Mouse (Mus musculus) olfactory bulb, adult 2 months (tissue): ENCODE data around the gene Olfr1030. TPM values are rescaled to one million over a fixed set of nuclear protein-coding genes. Genes with fewer than 3 reads are reported as not detected.
"Not testable (repeated sequence)": the region's sequence is repeated elsewhere in the genome, so short reads cannot be mapped to it uniquely, and the experiment has no call there.

ENCODE experiments used
- H3K27ac ChIP-seq: fragments of 200-500 bp; 2 replicates; pipeline ENCODE4 v1.5.1; 2012; ENCODE audit warnings: low read depth, low read length; ENCODE audit not compliant: insufficient read depth
- H3K4me1 ChIP-seq: fragments of 200-500 bp; 2 replicates; pipeline ENCODE4 v1.6.1; 2012; ENCODE audit warnings: low read length; ENCODE audit not compliant: control insufficient read depth, insufficient read depth
- H3K4me3 ChIP-seq: fragments of 200-500 bp; 2 replicates; pipeline ENCODE4 v1.5.1; 2012; ENCODE audit warnings: mild to moderate bottlenecking, low read depth, low read length, moderate library complexity; ENCODE audit not compliant: insufficient read depth
- CTCF ChIP-seq: fragments of 200-500 bp; IDR thresholded peaks from 2 replicates; pipeline ENCODE4 v1.5.1; 2012; ENCODE audit warnings: low read depth, mild to moderate bottlenecking, low read length, moderate library complexity; ENCODE audit not compliant: insufficient read depth
- POLR2A ChIP-seq: fragments of 200-500 bp; IDR thresholded peaks from 2 replicates; pipeline ENCODE4 v1.6.1; 2012; ENCODE audit warnings: mild to moderate bottlenecking, low read depth, low read length, moderate library complexity; ENCODE audit not compliant: insufficient read depth
- WGBS: fragments of 180-500 bp; shearing (Covaris S2); methylation state at CpG from one replicate; pipeline ENCODE4 v1.1.7; 2018; 5-methylcytosine and 5-hydroxymethylcytosine counted together
- polyA plus RNA-seq: library from polyadenylated mRNA; stranded (reverse); fragments of >200 nt; gene quantifications from 2 replicates; pipeline ENCODE4 v1.2.4, GENCODE M21; 2012; ENCODE audit warnings: low replicate concordance; ENCODE audit not compliant: missing spikeins, insufficient read depth, insufficient read length

Gene Olfr1030
- not detected in 2 replicates for polyA plus RNA-seq

DNA sequence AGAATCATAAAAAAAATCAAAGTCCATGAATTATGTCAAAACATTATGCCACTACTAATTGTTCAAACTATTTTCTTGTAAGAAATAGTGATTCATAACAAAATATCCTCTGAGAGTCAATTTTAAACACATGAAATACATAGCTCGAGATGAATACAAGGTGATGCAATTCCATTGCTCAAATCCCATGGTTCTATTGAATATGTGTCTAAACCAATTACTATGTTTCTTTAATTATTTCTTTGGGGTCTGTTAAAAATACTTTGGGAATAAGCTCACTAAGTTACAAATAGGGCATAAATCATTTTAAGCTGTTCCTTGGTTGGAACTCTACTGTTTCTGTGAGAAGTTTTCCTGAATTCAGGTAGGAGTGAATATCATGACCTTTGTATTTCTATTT is at the start of gene Olfr1030:
Olfr1030 (plus strand) TSS at position 301 of the 400 bp plus-strand sequence.
- Histone ChIP-seq H3K4me3 (no peak within 1 kb of the TSS), H3K27ac (no peak within 1 kb of the TSS), H3K4me1 (no peaks in the 10 kb centered on the region)
- WGBS: 77% methylated on average over 1 of the region's 1 CpGs
- TF ChIP-seq CTCF (no peak), POLR2A (no peak)

DNA sequence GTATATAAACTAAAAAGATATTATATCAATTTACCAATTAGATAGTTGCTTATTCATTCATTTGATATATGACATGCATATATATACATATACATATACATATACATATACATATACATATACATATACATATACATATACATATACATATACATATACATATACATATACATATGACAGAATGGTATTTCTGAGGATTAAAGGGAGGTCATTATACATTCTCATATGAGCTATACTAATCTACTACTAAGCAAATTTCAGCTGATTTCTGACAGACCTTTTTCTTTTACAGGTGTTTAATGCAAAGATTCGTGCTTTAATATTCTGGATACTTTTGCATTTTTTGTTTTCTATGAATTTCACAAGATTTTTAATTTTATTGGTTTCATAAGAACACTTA is 28.9 kb upstream of the Olfr1030 start, which contains the start of gene Olfr1028:
Olfr1028 (plus strand) TSS at position 301 of the 400 bp plus-strand sequence.
- TF ChIP-seq POLR2A (no peak), CTCF (no peak)
- Histone ChIP-seq H3K4me3 (no peak within 1 kb of the TSS), H3K4me1 (no peaks in the 10 kb centered on the region), H3K27ac (no peak within 1 kb of the TSS)
- 72% methylated on average over 1 of the region's 1 CpGs for WGBS

- H3K4me1 ChIP-seq: no peaks in the 10 kb centered on the region
- H3K27ac ChIP-seq: no peak within 1 kb of the TSS
- no peak for TF ChIP-seq CTCF
- no peak for TF ChIP-seq POLR2A
- WGBS: 89% methylated on average over 2 of the region's 2 CpGs
- no peak within 1 kb of the TSS for H3K4me3 ChIP-seq
Measured at GRCm38 (mm10) chr2:85973595-85973994, 5.5 kb upstream of the Olfr1030 start, which contains the start of gene Olfr1029. TSS of gene Olfr1029 (plus strand) at chr2:85973895.

- TF ChIP-seq CTCF (no peak), POLR2A (no peak)
- no peak within 1 kb of the TSS for H3K27ac ChIP-seq
- 49% methylated on average over 3 of the region's 3 CpGs for WGBS
Measured at GRCm38 (mm10) chr2:85990004-85990403, 10.9 kb downstream of the Olfr1030 start, which contains the start of gene Olfr1031. TSS of gene Olfr1031 (plus strand) at chr2:85990304.

GRCm38 (mm10) chr2:86005240-86005639 is 26.2 kb downstream of the Olfr1030 start, which contains the start of gene Olfr1032:
TSS of gene Olfr1032 (plus strand) at chr2:86005540.
- TF ChIP-seq CTCF (no peak), POLR2A (no peak)
- Histone ChIP-seq H3K27ac (no peak within 1 kb of the TSS), H3K4me3 (no peak within 1 kb of the TSS), H3K4me1 (no peaks in the 10 kb centered on the region)
- 85% methylated on average over 7 of the region's 7 CpGs for WGBS

More at GRCm38 (mm10) chr2:85990004-85990403, 10.9 kb downstream of the Olfr1030 start, which contains the start of gene Olfr1031:
- Histone ChIP-seq H3K4me1 (no peaks in the 10 kb centered on the region), H3K4me3 (no peak within 1 kb of the TSS)

DNA sequence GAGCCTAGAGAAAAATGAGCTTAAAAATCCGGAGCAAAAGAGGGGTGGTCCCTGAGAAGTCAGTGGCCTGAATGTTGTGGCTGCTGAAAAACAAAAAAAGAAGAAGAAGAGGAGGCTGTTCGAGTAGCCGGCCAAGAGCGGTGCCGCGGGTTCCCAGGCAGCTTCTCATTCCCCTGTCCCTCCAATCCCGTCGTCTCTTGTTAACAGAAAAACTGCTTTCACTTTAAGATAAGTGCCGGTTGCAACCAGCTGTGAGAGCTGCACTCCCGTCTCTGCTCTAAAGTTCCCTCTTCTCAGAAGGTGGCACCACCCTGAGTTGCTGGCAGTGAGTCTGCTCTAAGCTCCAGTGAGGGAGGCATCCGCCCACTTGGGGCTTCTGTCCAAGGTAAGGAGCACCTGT is 41.3 kb downstream of the Olfr1030 start, which contains the start of gene Olfr1033:
Olfr1033 (plus strand) TSS at position 228 of the 400 bp plus-strand sequence.
- WGBS: 3% methylated on average over 11 of the region's 11 CpGs
- H3K4me3 ChIP-seq: peak within 1 kb of the TSS; percentile 44
- H3K27ac ChIP-seq, H3K4me1 ChIP-seq: not testable (repeated sequence)

DNA sequence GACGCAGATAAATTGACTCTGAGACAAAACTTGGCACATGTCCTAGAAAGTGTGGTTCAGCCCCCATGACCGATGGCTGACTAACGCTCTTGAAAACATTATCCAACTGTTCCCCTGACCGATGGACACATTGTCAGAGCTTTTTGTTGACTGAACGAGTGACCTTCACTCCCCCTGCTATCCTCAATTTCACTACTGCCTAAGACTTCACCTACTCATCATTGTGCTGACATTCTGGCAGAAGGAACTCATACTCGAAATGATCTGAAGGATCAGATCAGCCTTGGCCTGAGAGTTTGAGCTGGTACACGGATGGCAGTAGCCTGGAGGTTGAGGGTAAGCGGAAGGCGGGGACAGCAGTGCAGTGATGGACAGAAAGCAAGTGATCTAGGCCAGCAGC is 42.4 kb downstream of the Olfr1030 start:
- not testable (repeated sequence) for H3K27ac ChIP-seq, H3K4me3 ChIP-seq, H3K4me1 ChIP-seq
- WGBS: 69% methylated on average over 7 of the region's 9 CpGs

Other genes with a start within 250 kb of the Olfr1030 start
- gene Olfr1012, start 216.5 kb upstream of the Olfr1030 start, polyA plus RNA-seq: not detected in 2 replicates
- not detected in 2 replicates for gene Olfr1013, start 212.2 kb upstream of the Olfr1030 start, polyA plus RNA-seq
- gene Olfr1014, start 206.6 kb upstream of the Olfr1030 start, polyA plus RNA-seq: not detected in 2 replicates
- gene Olfr1015, start 197.3 kb upstream of the Olfr1030 start, polyA plus RNA-seq: not detected in 2 replicates
- gene Olfr1016, start 176.7 kb upstream of the Olfr1030 start, polyA plus RNA-seq: not detected in 2 replicates
- gene Olfr1018, start 160.8 kb upstream of the Olfr1030 start, polyA plus RNA-seq: not detected in 2 replicates
- not detected in 2 replicates for gene Olfr1019, start 133.8 kb upstream of the Olfr1030 start, polyA plus RNA-seq
- not detected in 2 replicates for gene Olfr1020, start 132.2 kb upstream of the Olfr1030 start, polyA plus RNA-seq
- gene Olfr1022, start 110.7 kb upstream of the Olfr1030 start, polyA plus RNA-seq: not detected in 2 replicates
- not detected in 2 replicates for gene Olfr1023, start 93.6 kb upstream of the Olfr1030 start, polyA plus RNA-seq
- gene Olfr1024, start 74.2 kb upstream of the Olfr1030 start, polyA plus RNA-seq: not detected in 2 replicates
- not detected in 2 replicates for gene Olfr1025-ps1, start 64.1 kb upstream of the Olfr1030 start, polyA plus RNA-seq
- gene Olfr1026, start 57.7 kb upstream of the Olfr1030 start, polyA plus RNA-seq: not detected in 2 replicates
- gene Olfr1028, start 28.8 kb upstream of the Olfr1030 start, polyA plus RNA-seq: not detected in 2 replicates
- gene Olfr1029, start 5.4 kb upstream of the Olfr1030 start, polyA plus RNA-seq: not detected in 2 replicates
- gene Olfr1031, start 11.0 kb downstream of the Olfr1030 start, polyA plus RNA-seq: not detected in 2 replicates
- not detected in 2 replicates for gene Olfr1032, start 26.3 kb downstream of the Olfr1030 start, polyA plus RNA-seq
- not detected in 2 replicates for gene Olfr1033, start 41.4 kb downstream of the Olfr1030 start, polyA plus RNA-seq
- not detected in 2 replicates for gene Olfr1034, start 66.6 kb downstream of the Olfr1030 start, polyA plus RNA-seq
- not detected in 2 replicates for gene Olfr1036, start 94.7 kb downstream of the Olfr1030 start, polyA plus RNA-seq
- not detected in 2 replicates for gene Olfr1037, start 108.1 kb downstream of the Olfr1030 start, polyA plus RNA-seq
- not detected in 2 replicates for gene Olfr1039, start 156.7 kb downstream of the Olfr1030 start, polyA plus RNA-seq
- not detected in 2 replicates for gene Olfr1040, start 167.5 kb downstream of the Olfr1030 start, polyA plus RNA-seq
- not detected in 2 replicates for gene Olfr1042, start 182.6 kb downstream of the Olfr1030 start, polyA plus RNA-seq
- gene Olfr1043, start 188.2 kb downstream of the Olfr1030 start, polyA plus RNA-seq: not detected in 2 replicates
- gene Olfr1044, start 198.5 kb downstream of the Olfr1030 start, polyA plus RNA-seq: not detected in 2 replicates
- not detected in 2 replicates for gene Olfr52, start 206.4 kb downstream of the Olfr1030 start, polyA plus RNA-seq
- not detected in 2 replicates for gene Olfr1045, start 223.7 kb downstream of the Olfr1030 start, polyA plus RNA-seq
- gene Olfr1046, start 240.0 kb downstream of the Olfr1030 start, polyA plus RNA-seq: not detected in 2 replicates